Mouse (Mus musculus): ENCODE measurements around the gene Pi4k2a.

DNA sequence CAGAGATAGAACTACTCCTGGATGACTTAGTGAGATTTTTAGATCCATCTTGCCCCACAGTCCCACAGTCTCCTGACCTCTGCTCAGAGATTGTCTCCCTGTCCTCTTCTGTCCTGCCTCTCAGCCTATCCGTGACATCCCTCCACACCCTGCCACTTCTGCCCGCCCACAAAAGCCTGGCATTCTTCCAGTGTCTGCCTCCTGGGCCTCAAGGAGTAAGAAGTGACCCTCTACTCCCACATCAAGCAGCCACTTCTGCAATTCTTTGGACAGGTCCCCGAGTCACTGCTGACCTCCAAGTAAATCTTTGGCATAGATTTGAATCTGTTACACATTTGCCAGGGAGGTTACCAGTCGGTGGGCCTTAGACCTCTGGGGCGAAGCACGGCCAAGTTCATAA, 36.0 kb upstream of the Pi4k2a start:
- no peak for TF ChIP-seq ZC3H11A (IDR thresholded peaks at IDR 0.05; ENCODE audit: borderline replicate concordance, low read depth, low read length)
- no peak for TF ChIP-seq MAFK (IDR thresholded peaks at IDR 0.05; ENCODE audit: insufficient read depth, low read depth, low read length)

Data from ES-E14 (cell line).